Mouse (Mus musculus) gastrocnemius, adult 8-10 months (tissue): Measurements from ENCODE around the gene Proca1. TPM values are rescaled to one million over a fixed set of nuclear protein-coding genes. Genes with fewer than 3 reads are reported as not detected.
"Not testable (repeated sequence)": the region's sequence is repeated elsewhere in the genome, so short reads cannot be mapped to it uniquely, and the experiment has no call there.

Experiments
- DNase-seq, 2 experiments: peaks; one replicate each; pipeline ENCODE4 v3.0.0; 2022; ENCODE audit warnings: low spot score in 2 of 2
- total RNA-seq, 4 experiments: library from RNA; stranded (reverse); gene quantifications; 2 replicates each; pipeline ENCODE4 v1.2.4; 2022

Gene Proca1
- total RNA-seq, 4 experiments from 2014 or later, result 0.34 to 0.88 (median 0.52) TPM

DNA sequence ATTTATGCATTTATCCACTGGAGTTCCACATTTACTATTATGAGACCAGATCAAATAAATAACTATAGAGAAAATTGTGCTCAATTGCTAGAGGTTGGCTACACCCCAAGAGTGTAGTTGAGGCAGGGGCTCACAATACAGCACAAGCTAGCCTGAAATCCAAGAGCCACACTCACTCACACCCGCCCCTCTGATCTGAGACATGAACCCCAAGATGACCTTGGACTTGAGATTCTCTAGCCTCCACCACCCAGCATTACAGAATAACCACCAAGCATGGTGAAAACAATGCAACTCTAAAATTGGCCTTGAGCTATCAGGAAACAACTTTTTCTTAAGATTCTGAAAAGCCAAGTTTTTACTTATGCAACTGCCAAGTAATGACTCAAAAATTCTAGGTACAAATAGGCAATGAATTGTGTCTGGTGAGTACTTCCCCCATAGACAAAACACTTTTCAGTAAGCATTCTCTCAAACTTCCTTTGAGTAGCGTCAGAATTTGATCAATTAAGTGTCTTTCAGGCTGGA lies 11.3 kb upstream of the Proca1 start:
- no peak for DNase-seq

DNA sequence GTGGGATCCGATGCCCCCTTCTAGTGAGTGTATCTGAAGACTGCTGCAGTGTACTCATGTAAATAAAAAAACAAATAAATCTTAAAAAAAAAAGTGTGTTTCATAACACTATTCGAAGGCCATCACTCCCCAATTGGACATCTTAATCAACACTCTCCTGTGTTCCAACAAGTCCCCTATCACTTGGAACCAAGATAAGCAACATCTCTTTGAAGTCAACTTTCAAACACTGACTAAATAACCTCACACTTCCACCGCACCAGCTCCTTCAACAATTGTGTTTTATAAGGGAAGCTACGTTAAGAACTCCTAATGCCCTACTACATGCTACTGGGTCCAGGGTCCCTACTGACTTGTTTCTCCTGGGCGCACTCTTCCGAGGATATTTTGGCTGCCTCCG lies 10.7 kb upstream of the Proca1 start:
- no peak for DNase-seq

DNA sequence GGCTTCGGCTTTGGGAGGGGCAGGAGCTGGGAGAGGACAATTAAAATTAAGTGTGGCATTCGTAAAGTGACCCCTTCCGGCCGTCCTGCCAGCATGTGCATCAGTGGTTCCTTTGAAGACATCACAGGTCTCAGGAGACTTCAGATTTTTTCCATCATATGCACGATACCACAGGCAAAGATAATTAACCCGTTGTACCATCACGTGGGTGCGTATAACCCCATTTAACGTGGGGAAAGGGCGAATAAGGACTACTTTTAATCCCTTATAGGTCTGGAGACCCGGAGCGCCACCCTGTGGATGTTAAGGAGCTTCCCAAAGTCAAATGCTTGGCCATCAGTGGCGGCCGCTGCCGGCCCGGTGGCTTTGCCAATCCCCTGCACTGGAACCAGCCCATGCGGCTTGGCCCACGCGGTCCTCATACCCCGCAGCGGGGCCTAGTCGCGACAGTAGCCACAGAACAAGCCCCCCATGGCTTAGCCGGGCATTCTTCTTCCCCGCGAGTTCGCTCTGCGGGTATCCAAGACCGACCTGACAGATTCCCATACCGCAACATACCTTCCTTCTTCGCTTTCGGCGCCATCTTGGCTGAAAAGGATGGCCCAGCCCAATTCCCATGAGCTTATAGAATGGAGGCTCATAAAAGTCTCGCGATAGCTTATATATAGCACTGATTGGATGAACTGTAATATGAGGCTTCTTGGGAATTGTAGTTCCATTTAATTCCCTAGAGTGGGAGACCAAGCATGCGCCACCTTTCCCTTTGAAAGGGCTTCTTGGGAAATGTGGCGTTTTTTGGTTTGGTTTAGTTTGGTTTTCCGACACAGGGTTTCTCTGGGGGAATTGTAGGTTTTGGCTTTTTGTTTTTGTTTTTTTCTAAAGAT lies 10.0 kb upstream of the Proca1 start, which contains the start of gene Rpl23a:
Gene Rpl23a, minus strand, starts transcription at position 624 of the 884 bp plus-strand sequence.
- peak; percentile 69 to 77 for DNase-seq

DNA sequence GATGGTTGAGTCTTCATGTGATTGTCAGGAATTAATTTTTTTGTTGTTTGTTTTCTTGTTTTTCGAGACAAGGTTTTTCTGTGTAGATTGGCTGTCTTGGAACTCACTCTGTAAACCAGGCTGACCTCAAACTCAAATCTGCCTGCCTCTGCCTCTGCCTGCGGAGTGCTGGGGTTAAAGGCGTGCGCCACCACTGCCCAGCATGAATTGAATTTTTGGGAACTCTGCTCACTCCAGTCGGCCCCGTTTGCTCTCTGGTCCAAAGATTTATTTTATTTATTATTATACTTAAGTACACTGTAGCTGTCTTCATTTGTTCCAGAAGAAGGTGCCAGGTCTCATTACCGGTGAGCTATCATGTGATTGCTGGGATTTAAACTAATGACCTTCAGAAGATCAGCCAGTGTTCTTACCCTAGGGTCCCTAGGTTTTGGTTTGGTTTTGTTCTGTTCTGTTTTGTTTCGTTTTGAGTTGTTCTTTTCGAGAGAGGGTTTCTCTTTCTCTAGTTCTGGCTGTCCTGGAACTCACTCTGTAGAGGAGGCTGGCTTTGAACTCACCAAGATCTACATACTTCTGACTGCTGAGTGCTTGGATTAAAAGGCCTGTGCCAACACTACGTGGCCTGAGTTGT lies 9.2 kb upstream of the Proca1 start:
- no peak for DNase-seq

DNA sequence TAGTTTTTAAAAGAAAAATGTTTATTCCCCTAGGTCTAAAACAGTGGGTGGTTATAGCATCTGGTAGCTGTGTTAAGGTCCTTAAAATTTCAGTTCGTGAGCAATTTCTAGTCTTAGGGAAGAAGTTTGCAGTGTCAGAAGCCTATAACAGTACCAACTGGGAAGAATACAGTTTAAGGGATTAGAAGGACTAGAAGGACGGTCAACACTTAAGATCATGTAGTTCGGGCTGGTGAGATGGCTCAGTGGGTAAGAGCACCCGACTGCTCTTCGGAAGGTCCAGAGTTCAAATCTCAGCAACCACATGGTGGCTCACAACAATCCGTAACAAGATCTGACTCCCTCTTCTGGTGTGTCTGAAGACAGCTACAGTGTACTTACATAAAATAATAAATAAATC lies 8.5 kb upstream of the Proca1 start:
- DNase-seq, result not testable (repeated sequence)

DNA sequence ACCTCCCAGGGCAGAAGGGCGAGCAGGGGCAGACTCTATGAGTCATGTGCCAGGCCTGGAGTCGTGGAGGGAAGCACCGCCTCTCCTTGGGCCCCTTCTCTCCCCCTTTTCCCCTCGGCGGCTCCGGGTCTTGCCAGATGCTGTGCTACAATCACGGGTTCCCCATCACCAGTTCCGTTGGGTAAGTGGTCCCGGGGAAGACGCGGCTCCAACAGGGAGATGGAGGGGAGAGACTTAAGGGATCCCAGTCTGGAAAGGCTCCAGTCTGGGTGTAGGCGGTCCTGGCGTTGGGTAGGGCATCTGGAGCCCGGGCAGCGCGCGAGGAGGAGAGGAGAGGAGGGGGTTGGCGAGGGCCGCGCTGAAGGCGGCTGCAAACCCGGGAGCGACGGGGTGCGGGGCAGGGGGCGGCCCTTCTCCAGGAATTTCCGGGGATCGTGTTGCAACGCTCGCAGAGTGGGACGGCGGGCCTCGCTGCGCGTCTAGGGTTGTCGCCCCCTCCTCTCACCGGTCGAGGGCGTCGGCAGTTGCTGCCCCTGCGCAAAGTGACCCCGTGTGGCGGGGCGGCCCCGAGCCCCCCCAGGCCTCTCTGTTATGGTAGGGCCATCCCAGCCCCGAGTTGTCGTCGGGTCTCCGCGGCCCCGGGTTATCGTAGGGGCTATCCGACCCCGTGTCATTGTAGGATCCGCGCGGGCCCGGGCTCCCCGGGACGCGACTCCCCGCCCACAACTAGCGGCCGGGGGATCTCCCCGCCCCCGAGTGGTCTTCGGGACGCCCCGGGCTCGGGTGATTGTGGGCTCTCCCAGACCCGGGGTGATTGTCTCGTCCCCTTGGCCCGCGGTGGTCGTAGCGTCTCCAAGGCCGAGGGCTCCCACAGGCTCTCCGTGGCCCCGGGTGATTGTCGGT lies 4.6 kb upstream of the Proca1 start, which contains the start of gene Rab34:
Gene Rab34, plus strand, starts transcription at position 100 of the 903 bp plus-strand sequence.
- DNase-seq, result peak in 1 of 2 experiments; percentile 43

DNA sequence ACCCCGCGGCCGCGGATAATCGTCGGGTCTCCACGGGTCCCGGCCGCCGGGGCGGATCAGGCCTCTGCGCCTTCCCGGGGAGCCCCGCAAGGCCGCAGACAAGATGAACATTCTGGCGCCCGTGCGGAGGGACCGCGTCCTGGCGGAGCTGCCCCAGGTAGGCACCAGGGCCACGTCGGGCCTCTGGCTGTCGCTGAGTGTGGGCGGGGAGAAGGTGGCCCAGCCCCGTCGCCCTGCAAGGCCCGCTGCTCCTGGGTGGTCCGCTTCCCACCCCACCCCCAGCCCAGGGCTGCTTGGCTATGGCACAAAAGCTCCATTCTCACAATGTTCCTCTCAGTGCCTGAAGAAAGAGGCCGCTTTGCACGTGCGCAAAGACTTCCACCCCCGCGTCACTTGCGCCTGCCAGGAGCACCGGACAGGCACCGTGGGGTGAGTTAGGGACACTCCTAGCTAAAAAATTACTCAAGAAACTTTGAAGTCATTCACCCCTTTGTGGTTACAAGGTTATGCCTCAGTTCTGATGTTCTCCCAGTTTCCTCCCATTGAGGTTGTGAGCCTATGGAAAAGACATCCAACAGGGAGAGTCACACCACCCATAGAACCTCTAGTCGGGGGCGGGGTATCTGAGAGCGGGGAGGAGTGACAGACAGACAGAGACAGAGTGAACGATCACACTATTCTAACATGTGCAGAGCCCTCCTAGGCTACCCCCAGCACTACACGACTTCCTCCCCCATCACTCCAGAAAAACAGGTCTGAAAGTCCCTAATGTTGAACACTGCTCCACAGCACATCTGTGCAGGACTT lies 3.8 kb upstream of the Proca1 start:
- DNase-seq, result peak; percentile 24 to 32

DNA sequence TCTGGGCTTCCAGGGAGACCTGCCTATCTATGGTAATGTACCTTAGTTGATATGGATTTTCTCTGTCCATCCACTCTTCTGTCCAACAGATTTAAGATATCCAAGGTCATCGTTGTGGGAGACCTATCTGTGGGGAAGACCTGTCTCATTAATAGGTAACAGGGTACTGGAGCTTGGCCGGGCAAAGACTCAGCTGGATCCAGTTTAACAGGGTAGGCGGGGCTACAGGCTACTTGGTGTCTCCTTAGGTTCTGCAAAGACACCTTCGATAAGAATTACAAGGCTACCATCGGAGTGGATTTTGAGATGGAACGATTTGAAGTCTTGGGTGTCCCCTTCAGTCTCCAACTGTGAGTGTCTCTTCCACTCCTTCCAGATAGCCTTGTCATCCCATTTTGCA lies 3.2 kb upstream of the Proca1 start:
- no peak for DNase-seq

DNA sequence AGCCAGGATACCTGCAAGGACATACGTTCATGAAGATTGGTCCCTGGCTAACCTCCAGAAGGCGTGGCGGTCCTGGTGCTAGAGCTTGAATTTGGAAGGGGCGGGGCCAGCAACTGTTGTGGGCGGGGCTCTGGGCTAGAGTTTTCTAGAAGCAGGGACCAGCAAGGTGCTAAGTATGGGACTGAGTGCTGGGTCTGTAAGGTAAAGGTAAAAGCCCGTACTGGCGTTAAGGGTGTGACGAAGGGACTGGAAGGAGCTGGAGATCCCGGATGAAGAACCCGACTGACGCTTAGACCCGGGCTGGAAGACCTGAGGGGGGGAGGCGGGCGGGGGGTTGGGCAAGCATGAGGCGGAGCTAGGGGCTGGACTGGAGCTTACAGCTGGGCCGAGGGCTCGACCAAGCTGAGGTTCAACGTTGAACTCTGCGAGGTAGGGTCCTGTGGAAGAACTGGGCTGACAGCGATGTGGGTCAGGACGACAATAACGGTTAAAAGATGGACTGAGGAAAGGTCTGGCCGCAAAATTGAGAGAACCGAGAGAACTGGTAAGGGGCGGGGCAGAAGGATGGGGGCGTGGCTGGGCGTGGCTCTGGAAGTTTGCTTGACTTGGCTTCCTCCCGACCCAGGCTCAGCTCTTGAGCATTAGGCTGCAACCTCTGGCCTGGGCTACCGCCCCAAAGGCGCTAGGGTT lies 1.4 kb downstream of the Proca1 start:
- peak; percentile 68 to 73 for DNase-seq

DNA sequence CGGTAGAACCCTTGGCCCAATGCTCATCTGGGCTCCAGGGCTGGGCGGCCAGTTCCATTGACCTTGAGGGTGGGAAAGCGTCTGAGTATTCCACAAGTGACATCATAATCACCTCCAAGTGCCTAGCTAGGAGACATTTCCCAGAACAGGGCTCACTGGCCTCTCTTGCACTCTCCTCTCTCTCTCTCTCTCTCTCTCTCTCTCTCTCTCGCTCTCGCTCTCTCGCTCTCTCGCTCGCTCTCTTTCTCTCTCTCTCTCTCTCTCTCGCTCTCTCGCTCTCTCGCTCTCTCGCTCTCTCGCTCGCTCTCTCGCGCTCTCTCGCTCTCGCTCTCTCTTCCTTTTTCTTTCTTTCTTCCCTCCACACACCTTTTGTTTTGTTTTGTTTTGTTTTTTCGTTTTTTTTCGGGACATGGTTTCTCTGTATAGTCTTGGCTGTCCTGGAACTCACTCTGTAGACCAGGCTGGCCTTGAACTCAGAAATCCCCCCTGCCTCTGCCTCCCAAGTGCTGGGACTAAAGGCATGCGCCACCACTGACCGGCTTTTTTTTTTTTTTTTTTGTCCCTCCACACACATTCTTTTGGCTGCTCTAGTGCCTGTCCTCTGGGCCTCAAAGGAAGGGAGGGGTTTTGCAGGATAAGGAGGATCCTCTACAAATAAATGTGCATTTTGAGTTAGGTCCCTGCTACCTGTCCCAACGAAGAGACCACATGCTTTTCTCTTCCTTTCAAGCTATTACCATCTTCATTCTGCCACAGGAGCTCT lies 2.1 kb downstream of the Proca1 start:
- DNase-seq, result no peak

DNA sequence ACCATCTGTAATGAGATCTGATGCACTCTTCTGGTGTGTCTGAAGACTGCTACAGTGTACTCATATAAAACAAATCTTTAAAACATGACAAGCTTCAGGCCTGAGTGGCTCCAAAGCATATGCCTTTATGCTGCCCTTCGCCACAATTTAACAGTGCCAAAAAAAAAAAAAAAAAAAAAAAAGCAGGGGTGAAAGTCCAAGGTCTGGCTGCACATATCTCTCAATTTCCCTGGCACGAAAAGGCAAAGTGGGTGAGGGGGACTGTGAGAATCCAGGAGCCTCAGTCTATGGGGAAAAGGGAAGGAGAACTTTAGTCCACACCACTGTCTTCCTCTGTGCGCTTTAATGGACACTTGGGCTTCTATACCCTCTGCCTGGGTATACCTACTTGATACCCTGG lies 9.2 kb downstream of the Proca1 start:
- no peak for DNase-seq

DNA sequence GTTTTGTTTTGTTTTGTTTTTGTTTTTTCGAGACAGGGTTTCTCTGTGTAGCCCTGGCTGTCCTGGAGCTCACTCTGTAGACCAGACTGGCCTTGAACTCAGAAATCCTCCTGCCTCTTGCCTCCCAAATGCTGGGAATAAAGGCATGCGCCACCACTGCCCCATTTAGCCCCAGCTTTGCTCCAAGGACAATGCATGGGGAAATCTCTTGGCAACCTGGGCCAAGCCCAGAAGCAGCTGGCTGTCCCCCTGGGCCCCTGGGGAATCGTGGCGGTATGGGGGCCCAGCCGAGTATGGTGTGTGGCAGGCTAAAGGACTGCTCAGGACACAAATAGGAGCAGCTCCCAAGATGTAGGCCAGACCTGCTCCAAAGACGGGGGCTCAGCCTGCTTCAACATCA lies 11.1 kb downstream of the Proca1 start:
- no peak for DNase-seq

DNA sequence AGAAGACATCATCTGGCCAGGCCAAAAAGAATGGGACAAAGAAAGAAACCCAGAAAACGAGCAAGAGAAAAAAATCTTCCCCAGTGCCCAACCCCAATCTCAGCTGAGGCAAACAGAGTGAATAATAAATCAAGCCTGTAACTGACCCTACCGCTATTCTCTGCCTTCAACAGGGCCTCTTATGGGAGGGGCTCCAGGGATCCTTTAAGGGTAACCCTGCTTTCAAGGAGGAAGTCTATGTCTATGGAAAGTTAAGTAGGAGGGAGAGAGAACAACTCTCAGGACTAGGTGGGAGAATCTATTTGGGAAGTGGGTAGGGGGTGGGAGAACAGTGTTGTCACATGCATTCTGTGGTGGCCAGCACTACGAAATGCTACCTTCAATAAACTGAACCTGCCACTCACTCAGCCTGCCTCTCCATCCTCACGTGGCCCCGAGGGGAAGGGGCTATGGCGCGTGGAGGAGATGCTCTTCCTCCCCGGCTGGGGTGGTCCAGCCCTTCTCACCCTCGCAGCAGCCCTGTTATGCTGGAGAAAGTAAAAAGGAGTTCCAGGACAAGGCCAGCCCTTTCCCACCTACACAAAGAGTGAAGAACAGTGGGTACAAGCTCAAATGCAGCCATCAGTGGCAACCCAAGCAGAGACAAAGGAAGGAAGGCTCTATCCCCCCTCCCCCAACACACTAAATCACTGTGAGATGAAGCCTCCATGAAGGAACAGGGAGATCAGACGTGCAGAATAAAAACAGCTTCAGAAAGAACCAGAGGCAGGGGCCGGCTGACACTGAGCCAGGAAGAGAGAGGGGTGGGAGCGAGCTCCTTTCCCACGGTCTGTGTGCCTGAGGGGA lies 12.4 kb downstream of the Proca1 start:
- no peak for DNase-seq

DNA sequence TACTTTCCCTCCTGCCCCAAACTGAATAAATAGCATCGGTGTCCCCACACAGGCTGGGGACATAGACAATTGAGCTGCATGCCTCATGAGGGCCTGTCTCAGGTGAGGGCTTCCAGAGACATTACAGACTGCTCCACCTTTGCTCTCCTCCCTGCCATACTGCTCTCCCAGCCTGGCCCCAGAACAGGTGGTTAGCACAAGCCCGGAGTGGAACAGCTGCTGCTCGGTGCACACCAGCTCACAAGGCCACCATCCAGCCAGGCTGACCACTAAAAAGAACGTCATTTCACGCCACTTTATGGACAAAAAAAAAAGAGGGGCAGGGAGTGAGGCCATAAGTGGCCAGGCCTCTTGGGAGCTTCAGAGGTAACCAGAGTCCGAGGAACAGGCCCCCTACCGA lies 14.0 kb downstream of the Proca1 start:
- DNase-seq, result no peak

DNA sequence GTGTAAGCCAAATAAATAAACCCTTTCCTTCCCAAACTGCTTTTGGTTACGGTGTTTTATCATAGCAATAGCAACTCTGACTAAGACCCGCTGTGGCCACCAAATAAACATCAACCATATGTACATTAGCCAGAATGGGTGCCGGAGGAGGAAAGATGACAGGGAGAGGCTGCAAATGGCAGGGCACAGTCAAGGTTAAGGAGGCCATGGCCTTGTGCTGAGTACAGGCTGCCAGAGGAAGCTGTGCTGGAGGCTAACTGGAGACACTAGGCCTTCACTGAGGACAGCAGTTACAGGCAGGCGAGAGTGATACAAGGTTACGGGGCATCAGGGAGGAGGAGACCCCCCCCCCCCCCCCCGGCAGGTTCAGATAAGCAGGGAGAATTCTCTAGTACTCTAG lies 16.7 kb downstream of the Proca1 start:
- DNase-seq, result no peak

DNA sequence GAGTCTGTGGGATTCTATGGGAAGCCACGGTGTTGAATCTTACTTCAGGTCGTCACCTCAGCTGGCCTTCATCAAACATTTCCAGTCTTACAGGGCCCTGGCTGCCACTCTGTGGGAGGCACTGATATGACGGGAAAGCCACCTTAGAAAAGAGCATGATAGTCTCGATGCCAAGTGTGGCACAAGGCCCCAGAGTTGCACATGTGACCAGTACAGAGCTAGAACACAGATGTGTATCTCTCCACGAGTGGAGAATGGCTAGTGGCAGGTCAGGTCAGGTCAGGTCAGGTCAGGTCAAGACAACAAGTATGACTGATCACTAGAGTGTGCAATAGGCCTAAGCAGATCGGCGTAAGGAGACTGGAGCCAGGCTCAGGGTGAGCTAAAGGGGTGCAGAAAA lies 17.4 kb downstream of the Proca1 start:
- no peak for DNase-seq

DNA sequence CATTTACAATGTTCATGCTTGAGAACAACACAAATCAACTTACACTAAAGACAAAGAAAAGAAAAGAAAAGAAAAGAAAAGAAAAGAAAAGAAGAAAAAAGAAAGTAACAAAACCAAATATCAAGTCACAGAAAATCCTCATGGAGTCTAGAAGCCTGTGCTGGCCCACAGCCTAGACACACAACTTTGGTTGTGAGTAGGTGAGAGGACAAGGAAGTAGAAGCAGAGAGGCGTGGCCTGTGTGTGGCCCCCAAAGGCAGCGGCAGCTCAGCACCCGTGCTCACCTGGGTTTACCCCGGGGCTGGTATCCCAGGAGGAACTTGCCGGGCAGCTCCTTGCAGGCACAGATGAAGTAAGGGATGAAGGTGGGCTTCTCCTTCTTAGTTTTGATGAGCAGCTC lies 18.3 kb downstream of the Proca1 start:
- DNase-seq, result no peak

DNA sequence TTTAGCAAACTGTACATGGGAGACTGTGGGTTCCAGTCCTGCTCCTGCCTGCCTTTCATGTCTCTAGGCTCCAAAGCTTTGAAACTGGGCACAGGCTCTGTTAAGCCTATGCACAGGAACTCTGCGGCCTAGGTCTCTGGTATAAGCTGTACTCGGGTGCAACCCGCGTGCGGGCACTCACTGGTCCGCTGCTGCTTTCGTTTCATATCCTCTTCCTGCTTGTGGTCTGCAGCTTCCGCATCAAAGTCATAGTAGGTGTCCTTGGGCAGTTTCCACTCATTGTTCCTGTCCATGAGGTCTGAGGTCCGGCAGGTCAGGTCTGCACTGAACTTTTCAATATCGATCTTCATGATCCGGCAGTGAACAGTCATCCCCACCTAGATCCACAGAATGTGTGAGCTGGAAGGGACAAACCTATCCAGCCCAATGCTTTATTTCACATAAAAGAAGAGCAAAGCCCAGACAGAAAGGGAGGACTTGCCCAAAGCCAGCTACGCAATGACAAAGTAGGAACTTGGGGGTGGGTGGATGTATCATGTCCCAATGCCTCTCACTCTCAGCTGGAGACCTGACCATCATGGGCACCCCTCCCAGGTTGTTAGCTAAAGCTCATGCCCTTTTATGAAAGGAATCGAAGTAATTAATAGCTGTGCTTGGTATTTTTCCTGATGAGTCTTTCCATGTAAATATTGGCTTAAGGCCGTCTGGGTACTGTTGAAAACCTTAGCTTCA lies 20.1 kb downstream of the Proca1 start:
- no peak for DNase-seq
